Mouse (Mus musculus): ENCODE measurements around the gene Ceacam20.

GRCm38 (mm10) chr7:19925376-19925775 lies 39.8 kb upstream of the Ceacam20 start:
- TF ChIP-seq CTCF (IDR thresholded peaks at IDR 0.05; ENCODE audit: extremely low read depth, insufficient read depth, low read length) (no peak), POLR2A (IDR thresholded peaks at IDR 0.05; ENCODE audit: extremely low read depth, insufficient read depth, low read length) (no peak)
